Mouse (Mus musculus): Measurements from ENCODE around the gene Gpr183. TPM values are rescaled to one million over a fixed set of nuclear protein-coding genes. Genes with fewer than 3 reads are reported as not detected.
A peak's percentile ranks its signal among the peaks of the same experiment; 100 is the strongest.

Gpr183 gene
- total RNA-seq (2014; rRNA removed) (0.37 and 0.67 TPM in 2 replicates), polyA plus RNA-seq (2012; rRNA removed) (0.17 and 0.26 TPM in 2 replicates)

DNA sequence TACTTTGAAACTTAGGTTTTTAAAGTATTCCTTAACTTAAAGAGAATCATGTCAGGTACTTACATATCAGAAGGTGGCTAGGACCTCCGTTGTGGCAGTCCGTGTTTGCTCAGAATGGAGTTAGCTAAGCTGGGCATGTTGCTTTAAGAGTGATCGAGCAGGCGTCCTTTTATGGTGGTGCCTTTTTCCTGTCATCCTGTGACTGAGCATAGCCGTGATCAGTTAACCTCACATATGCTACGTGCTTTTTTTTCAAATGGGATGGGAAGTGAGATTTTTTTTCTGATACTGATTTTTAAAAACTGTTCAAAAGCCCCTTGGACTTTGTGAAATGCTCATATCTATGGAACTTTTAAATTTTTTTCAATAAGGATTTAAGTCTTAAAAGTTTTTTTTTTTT is at the start of gene Gpr183:
Gpr183 (minus strand) TSS at position 206 of the 400 bp plus-strand sequence.
- WGBS, result 78% methylated on average over 6 of the region's 6 CpGs
- no peak for TF ChIP-seq CTCF (IDR thresholded peaks at IDR 0.05; ENCODE audit: low read depth, low read length)
- no peak for TF ChIP-seq POLR2A (IDR thresholded peaks at IDR 0.05; ENCODE audit: extremely low read depth, insufficient read depth, low read length)
- Histone ChIP-seq H3K9ac (ENCODE audit: low read depth, low read length) (peak within 1 kb of the TSS; percentile 36; the same call in 1 of the 2 replicates), H3K36me3 (ENCODE audit: control insufficient read depth, insufficient read depth, low read length) (no peaks in the 10 kb centered on the region), H3K27me3 (ENCODE audit: control insufficient read depth, insufficient read depth, low read length) (no peaks in the 10 kb centered on the region), H3K79me2 (ENCODE audit: control insufficient read depth, insufficient read depth, low read length) (peaks cover 2% of the 10 kb centered on the region; the same call in 1 of the 2 replicates), H3K4me3 (ENCODE audit: insufficient read depth, low read depth, low read length) (no peak within 1 kb of the TSS), H3K27ac (replicated peaks; ENCODE audit: insufficient read depth, low read depth, low read length) (no peak within 1 kb of the TSS), H3K4me1 (ENCODE audit: control insufficient read depth, insufficient read depth, low read length) (peaks cover 2% of the 10 kb centered on the region)
- no peak for DNase-seq (ENCODE audit: extremely low read depth, low read depth, low spot score)

DNA sequence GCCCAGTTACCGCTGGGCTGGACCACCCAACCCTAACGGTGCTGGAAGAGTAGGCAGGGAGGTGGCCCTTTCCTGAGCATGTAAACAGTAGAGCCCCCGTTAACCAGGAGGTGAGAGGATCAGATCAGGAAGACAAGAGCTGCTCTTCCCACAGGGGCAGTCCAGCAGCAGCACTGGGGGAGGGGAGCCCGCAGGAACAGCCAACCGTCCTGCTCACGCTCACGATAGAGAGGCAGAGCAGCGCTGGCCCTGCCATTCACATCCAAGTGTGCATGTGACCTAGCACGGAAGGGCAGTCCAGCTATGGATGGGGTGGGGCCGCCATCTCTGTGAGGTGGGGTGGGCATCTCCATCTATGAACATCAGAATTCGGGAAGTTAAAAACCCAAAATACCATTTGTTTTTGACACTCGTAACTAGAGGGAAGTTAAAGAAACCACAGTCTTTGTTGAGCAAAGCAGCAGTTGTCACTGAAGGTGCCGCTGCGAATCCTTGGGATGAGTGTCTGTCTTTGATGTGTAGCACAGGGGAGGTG is 48.5 kb upstream of the Gpr183 start:
- Histone ChIP-seq H3K27me3 (ENCODE audit: control insufficient read depth, insufficient read depth, low read length) (no peaks in the 10 kb centered on the region), H3K79me2 (ENCODE audit: control insufficient read depth, insufficient read depth, low read length) (no peaks in the 10 kb centered on the region), H3K27ac (replicated peaks; ENCODE audit: insufficient read depth, low read depth, low read length) (no peak overlapping the region), H3K36me3 (ENCODE audit: control insufficient read depth, insufficient read depth, low read length) (peaks cover 3% of the 10 kb centered on the region; the same call in 1 of the 2 replicates), H3K4me3 (ENCODE audit: insufficient read depth, low read depth, low read length) (no peak overlapping the region), H3K4me1 (ENCODE audit: control insufficient read depth, insufficient read depth, low read length) (no peaks in the 10 kb centered on the region), H3K9ac (ENCODE audit: low read depth, low read length) (no peak overlapping the region)
- WGBS, result 84% methylated on average over 14 of the region's 14 CpGs
- TF ChIP-seq POLR2A (IDR thresholded peaks at IDR 0.05; ENCODE audit: extremely low read depth, insufficient read depth, low read length), result no peak
- no peak for TF ChIP-seq CTCF (IDR thresholded peaks at IDR 0.05; ENCODE audit: low read depth, low read length)
- no peak for DNase-seq (ENCODE audit: extremely low read depth, low read depth, low spot score)

DNA sequence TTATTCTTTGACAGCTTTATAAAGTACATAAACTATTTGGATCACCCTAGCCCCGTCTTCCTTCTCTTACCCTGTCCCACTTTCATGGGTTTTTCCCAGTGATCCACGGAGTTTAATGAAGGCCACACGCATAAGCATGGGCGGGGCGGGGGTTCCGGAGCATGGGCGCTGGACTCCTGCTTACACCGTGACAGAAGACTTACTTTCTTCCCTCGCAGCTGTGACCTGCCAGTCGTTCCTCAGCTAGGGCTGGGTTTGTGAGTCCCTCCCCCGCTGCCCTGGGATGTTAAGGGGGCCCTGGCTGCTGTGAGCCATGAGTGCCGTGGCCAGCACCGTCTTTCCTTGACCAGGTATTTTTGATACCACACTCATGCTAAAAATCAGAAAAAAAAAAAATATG is 47.8 kb upstream of the Gpr183 start:
- Histone ChIP-seq H3K36me3 (ENCODE audit: control insufficient read depth, insufficient read depth, low read length) (peaks cover 3% of the 10 kb centered on the region; the same call in 1 of the 2 replicates), H3K4me3 (ENCODE audit: insufficient read depth, low read depth, low read length) (no peak overlapping the region), H3K79me2 (ENCODE audit: control insufficient read depth, insufficient read depth, low read length) (no peaks in the 10 kb centered on the region), H3K9ac (ENCODE audit: low read depth, low read length) (no peak overlapping the region), H3K4me1 (ENCODE audit: control insufficient read depth, insufficient read depth, low read length) (no peaks in the 10 kb centered on the region), H3K27me3 (ENCODE audit: control insufficient read depth, insufficient read depth, low read length) (no peaks in the 10 kb centered on the region), H3K27ac (replicated peaks; ENCODE audit: insufficient read depth, low read depth, low read length) (no peak overlapping the region)
- DNase-seq (ENCODE audit: extremely low read depth, low read depth, low spot score), result no peak
- 91% methylated on average over 13 of the region's 13 CpGs for WGBS
- TF ChIP-seq POLR2A (IDR thresholded peaks at IDR 0.05; ENCODE audit: extremely low read depth, insufficient read depth, low read length), result no peak
- TF ChIP-seq CTCF (IDR thresholded peaks at IDR 0.05; ENCODE audit: low read depth, low read length), result no peak

DNA sequence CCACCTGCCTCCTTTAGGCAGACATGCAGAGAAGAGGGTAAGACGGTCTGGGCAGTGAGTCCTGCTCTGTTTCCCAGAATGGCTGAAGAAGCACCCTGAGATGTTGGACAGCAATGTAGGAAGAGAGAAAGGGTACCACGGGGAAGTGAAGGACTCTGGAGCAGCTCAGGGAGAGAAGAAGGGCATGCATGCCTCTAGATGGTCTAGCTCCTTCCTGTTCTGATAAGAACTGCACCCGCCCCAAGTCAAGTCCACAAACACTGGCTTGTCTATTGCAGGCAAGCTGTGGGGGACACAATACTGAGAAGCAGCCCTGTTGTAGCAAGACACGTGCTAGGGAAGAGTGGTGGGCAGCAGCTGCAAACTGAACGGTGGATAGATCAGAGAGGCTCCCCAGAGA is 47.2 kb upstream of the Gpr183 start:
- no peak for DNase-seq (ENCODE audit: extremely low read depth, low read depth, low spot score)
- WGBS, result 76% methylated on average over 5 of the region's 5 CpGs
- no peaks in the 10 kb centered on the region for H3K27me3 ChIP-seq (ENCODE audit: control insufficient read depth, insufficient read depth, low read length)
- no peak overlapping the region for H3K27ac ChIP-seq (replicated peaks; ENCODE audit: insufficient read depth, low read depth, low read length)
- no peak overlapping the region for H3K4me3 ChIP-seq (ENCODE audit: insufficient read depth, low read depth, low read length)
- H3K36me3 ChIP-seq (ENCODE audit: control insufficient read depth, insufficient read depth, low read length), result peaks cover 3% of the 10 kb centered on the region; the same call in 1 of the 2 replicates
- no peak for TF ChIP-seq POLR2A (IDR thresholded peaks at IDR 0.05; ENCODE audit: extremely low read depth, insufficient read depth, low read length)
- no peaks in the 10 kb centered on the region for H3K79me2 ChIP-seq (ENCODE audit: control insufficient read depth, insufficient read depth, low read length)
- H3K4me1 ChIP-seq (ENCODE audit: control insufficient read depth, insufficient read depth, low read length), result no peaks in the 10 kb centered on the region
- no peak overlapping the region for H3K9ac ChIP-seq (ENCODE audit: low read depth, low read length)

DNA sequence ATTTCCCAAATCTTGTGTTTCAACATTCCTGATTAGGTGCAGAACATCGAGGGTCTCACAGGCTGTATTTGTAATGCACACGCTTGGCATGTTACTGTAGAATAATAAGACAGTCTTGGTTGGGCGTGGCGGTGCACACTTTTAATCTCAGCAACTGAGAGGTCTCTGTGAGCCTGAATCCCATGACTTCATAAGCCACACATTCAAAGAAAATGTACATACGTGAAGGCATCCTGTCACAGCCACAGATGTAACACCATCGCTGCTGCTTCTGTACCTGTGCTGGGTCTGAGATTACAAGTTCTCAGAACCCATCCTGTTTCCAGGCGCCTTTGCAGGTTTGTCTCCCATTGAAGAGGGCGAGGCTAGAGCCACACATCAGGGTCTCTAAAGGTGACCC is 46.8 kb upstream of the Gpr183 start:
- no peaks in the 10 kb centered on the region for H3K4me1 ChIP-seq (ENCODE audit: control insufficient read depth, insufficient read depth, low read length)
- H3K27me3 ChIP-seq (ENCODE audit: control insufficient read depth, insufficient read depth, low read length), result no peaks in the 10 kb centered on the region
- H3K79me2 ChIP-seq (ENCODE audit: control insufficient read depth, insufficient read depth, low read length), result no peaks in the 10 kb centered on the region
- H3K9ac ChIP-seq (ENCODE audit: low read depth, low read length), result no peak overlapping the region
- H3K36me3 ChIP-seq (ENCODE audit: control insufficient read depth, insufficient read depth, low read length), result peaks cover 3% of the 10 kb centered on the region; the same call in 1 of the 2 replicates
- H3K27ac ChIP-seq (replicated peaks; ENCODE audit: insufficient read depth, low read depth, low read length), result no peak overlapping the region
- DNase-seq (ENCODE audit: extremely low read depth, low read depth, low spot score), result no peak
- TF ChIP-seq CTCF (IDR thresholded peaks at IDR 0.05; ENCODE audit: low read depth, low read length) (no peak), POLR2A (IDR thresholded peaks at IDR 0.05; ENCODE audit: extremely low read depth, insufficient read depth, low read length) (no peak)
- no peak overlapping the region for H3K4me3 ChIP-seq (ENCODE audit: insufficient read depth, low read depth, low read length)
- WGBS, result 95% methylated on average over 8 of the region's 8 CpGs

DNA sequence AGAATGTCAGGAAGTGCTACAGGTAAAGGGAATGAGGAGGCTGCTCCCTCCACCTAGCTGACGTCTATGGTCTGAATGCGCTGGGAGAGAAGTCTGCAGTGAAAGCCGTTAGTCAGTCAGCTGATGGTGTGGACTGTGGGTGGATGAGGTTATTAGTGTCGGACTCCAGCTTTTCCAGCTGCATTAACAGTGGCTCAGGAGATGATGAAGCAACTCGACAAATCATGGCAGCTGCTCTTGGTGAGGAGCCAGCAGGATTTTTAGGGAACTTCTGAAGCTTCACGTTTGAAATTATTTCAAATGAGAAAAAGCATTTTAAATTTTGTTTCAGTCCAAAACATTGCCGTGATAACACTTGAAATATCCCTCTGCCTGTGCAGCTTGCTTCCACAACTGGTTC is 45.3 kb upstream of the Gpr183 start:
- Histone ChIP-seq H3K79me2 (ENCODE audit: control insufficient read depth, insufficient read depth, low read length) (no peaks in the 10 kb centered on the region), H3K4me3 (ENCODE audit: insufficient read depth, low read depth, low read length) (no peak overlapping the region), H3K27me3 (ENCODE audit: control insufficient read depth, insufficient read depth, low read length) (no peaks in the 10 kb centered on the region), H3K9ac (ENCODE audit: low read depth, low read length) (no peak overlapping the region), H3K4me1 (ENCODE audit: control insufficient read depth, insufficient read depth, low read length) (no peaks in the 10 kb centered on the region), H3K36me3 (ENCODE audit: control insufficient read depth, insufficient read depth, low read length) (peaks cover 3% of the 10 kb centered on the region; the same call in 1 of the 2 replicates), H3K27ac (replicated peaks; ENCODE audit: insufficient read depth, low read depth, low read length) (no peak overlapping the region)
- DNase-seq (ENCODE audit: extremely low read depth, low read depth, low spot score), result no peak
- WGBS, result 89% methylated on average over 7 of the region's 7 CpGs
- TF ChIP-seq POLR2A (IDR thresholded peaks at IDR 0.05; ENCODE audit: extremely low read depth, insufficient read depth, low read length), result no peak
- no peak for TF ChIP-seq CTCF (IDR thresholded peaks at IDR 0.05; ENCODE audit: low read depth, low read length)

Measured in liver, adult 2 months (tissue).